ENCODE assay signal across 19 mouse cellular contexts in the genomic region with DNA sequence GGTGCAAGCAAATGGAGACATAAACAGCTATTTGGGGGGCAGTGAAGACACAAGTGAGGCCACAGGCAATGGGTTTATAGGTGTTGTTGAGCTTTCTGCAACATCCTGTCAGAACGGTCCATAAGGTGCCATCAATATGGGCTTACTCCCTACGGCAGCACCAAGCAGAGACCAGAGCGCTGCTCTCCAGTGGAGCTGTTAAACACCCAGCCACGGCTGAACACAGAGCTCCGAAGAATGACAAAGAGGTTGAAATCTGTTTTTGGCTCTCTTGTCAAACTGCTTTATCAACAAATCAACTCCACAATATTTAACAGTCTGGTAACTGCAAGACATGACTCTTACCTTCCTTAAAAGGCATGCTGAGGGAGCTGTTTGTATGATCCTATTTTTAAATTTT.
"Had no signal": no experiment of that assay in that cellular context is flagged by ENCODE, and none has a peak within 500 bp of the region (broad histone marks: within the 10 kb centered on the region; RNA-seq: fewer than 3 reads in every experiment).

No protein-coding gene starts in this region.

- ATAC-seq: inflammation-experienced regulatory T-cells, adult 6 months; liver, postnatal 0 days; midbrain, embryonic 16.5 days had no signal

- H3K4me2 ChIP-seq: limb, embryonic 12.5 days; liver, embryonic 13.5 days; midbrain, embryonic 12.5 days; neural tube, embryonic 13.5 days; stomach, embryonic 15.5 days had no signal

- H3K9ac ChIP-seq: limb, embryonic 12.5 days; liver, embryonic 13.5 days; liver, postnatal 0 days; midbrain, embryonic 12.5 days; neural tube, embryonic 13.5 days; stomach, embryonic 15.5 days had no signal

- H3K27ac ChIP-seq: limb, embryonic 12.5 days; liver, embryonic 13.5 days; macrophage; midbrain, embryonic 12.5 days; neural tube, embryonic 13.5 days had no signal

- DNase-seq: kidney, adult 8-10 months; kidney, postnatal 25 days; layer of hippocampus, adult 9-11 months; layer of hippocampus, postnatal 36 days; liver; liver, embryonic 13.5 days; liver, postnatal 0 days; retina, postnatal 1 day; right cerebral cortex, postnatal 4 days; thymus, adult 2 months; thymus, postnatal 25 days had no signal

- H3K36me3 ChIP-seq: limb, embryonic 12.5 days; liver, embryonic 13.5 days; midbrain, embryonic 12.5 days; neural tube, embryonic 13.5 days; stomach, embryonic 15.5 days had no signal

- H3K9me3 ChIP-seq: limb, embryonic 12.5 days; liver, embryonic 13.5 days; midbrain, embryonic 12.5 days; neural tube, embryonic 13.5 days; stomach, embryonic 15.5 days had no signal

- H3K4me1 ChIP-seq: liver, embryonic 13.5 days; megakaryocyte, embryonic 14.5 days; midbrain, embryonic 12.5 days; neural tube, embryonic 13.5 days; stomach, embryonic 15.5 days had no signal

- H3K27me3 ChIP-seq: limb, embryonic 12.5 days; liver, embryonic 13.5 days; midbrain, embryonic 12.5 days; neural tube, embryonic 13.5 days; stomach, embryonic 15.5 days had no signal

- H3K4me3 ChIP-seq: limb, embryonic 12.5 days; liver, embryonic 13.5 days; megakaryocyte, embryonic 14.5 days; midbrain, embryonic 12.5 days; neural tube, embryonic 13.5 days; stomach, embryonic 15.5 days had no signal
